Mouse (Mus musculus) olfactory bulb, adult 2 months (tissue): ENCODE measurements around the gene Ddx58.

ENCODE experiments used
- CTCF ChIP-seq: fragments of 200-500 bp; IDR thresholded peaks from 2 replicates; pipeline ENCODE4 v1.5.1; 2012; ENCODE audit warnings: low read depth, mild to moderate bottlenecking, low read length, moderate library complexity; ENCODE audit not compliant: insufficient read depth
- POLR2A ChIP-seq: fragments of 200-500 bp; IDR thresholded peaks from 2 replicates; pipeline ENCODE4 v1.6.1; 2012; ENCODE audit warnings: mild to moderate bottlenecking, low read depth, low read length, moderate library complexity; ENCODE audit not compliant: insufficient read depth

DNA sequence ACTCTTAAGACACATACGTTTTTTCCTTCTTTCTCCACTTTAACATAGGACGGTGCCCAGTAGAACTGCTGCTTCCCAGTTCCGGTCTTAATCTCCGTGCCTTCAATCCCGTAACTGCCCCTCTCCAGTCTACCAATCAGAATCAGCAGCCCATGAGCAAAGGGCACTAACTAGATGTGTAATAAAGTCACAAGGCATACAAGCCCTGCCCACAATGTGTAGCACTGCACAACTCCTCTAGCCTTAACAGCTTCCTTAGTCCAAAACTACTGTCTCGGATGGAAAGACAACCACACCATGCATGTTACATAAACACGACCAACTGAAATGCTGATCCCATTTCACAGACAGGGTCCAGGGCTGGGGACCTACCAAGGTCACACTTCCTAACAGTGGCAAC, 28.1 kb upstream of the Ddx58 start:
- TF ChIP-seq POLR2A (no peak), CTCF (no peak)
